Mouse (Mus musculus) kidney, adult 2 months (tissue): ENCODE results near the gene Eif4g3.

ENCODE experiments used
- CTCF ChIP-seq: fragments of 200-500 bp; conservative IDR thresholded peaks from 2 replicates; pipeline ENCODE4 v1.5.1; 2011; ENCODE audit warnings: low read depth, mild to moderate bottlenecking, control low read depth, low read length, moderate library complexity, mixed read lengths; ENCODE audit not compliant: insufficient read depth, insufficient read length
- POLR2A ChIP-seq: fragments of 200-500 bp; IDR thresholded peaks from one replicate; pipeline ENCODE4 v1.6.1; 2011; ENCODE audit warnings: low read depth, low read length, control low read depth

DNA sequence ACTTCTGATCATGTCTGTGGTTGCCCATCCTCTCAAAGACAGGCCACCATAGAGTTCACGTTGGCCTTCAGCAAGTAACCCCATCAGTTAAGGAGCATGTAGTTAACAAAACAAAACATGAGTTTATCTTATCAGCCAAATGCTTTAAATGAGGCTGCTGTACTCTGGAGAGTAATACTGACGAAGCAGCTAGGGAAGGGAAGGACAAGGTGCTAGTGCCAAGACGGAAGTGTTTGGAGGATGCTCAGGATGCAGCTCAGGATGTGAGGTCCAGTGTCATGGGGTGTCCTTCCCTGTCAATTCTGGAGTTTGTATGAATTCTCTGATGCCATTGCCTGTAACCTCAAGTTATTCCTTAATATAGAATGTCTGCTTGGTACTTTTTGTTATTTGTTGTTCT lies 75.0 kb downstream of the Eif4g3 start:
- no peak for TF ChIP-seq CTCF
- TF ChIP-seq POLR2A = no peak
